Mouse (Mus musculus): ENCODE measurements around the gene Ret. TPM values are rescaled to one million over a fixed set of nuclear protein-coding genes. Genes with fewer than 3 reads are reported as not detected.

Gene Ret
- polyA plus RNA-seq, 1 experiment: 1.3 TPM

DNA sequence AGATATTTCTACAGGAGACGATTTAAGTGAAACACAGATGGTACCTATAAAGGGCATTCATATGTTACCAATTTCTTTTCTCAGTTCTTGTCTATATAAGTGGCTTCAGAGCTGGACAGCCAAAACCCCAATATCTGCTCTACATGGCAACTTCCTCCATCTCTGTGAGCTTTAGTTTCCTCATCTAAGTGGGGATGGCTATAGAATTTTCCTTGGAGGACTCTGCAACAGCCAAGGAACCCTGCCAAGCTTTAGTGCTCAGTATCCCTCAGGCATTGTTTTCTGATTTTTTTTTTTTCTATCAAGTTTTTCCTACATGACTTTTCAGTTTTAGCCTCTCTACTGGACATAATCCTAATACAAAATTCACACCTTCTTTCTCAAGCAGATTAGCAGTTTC, 63.1 kb downstream of the Ret start:
- no peak for DNase-seq
- H3K36me3 ChIP-seq (ENCODE audit: control insufficient read depth, insufficient read depth, low read length): no peaks in the 10 kb centered on the region
- H3K27ac ChIP-seq (ENCODE audit: control insufficient read depth, insufficient read depth, low read length): no peak overlapping the region
- 83% methylated on average over 1 of the region's 1 CpGs for WGBS
- H3K4me3 ChIP-seq (ENCODE audit: control insufficient read depth, insufficient read depth, low read length): no peak overlapping the region
- H3K4me1 ChIP-seq (replicated peaks; ENCODE audit: control insufficient read depth, insufficient read depth, low read length): no peaks in the 10 kb centered on the region
- no peaks in the 10 kb centered on the region for H3K27me3 ChIP-seq (ENCODE audit: control insufficient read depth, insufficient read depth, low read length)
- TF ChIP-seq CTCF (IDR thresholded peaks at IDR 0.05; ENCODE audit: borderline replicate concordance, control insufficient read depth, extremely low read depth, insufficient read depth, low read length, poor library complexity): no peak
- TF ChIP-seq POLR2A (IDR thresholded peaks at IDR 0.05; ENCODE audit: control insufficient read depth, extremely low read depth, insufficient read depth, low read length, poor library complexity): no peak

- H3K27me3 ChIP-seq (ENCODE audit: control insufficient read depth, insufficient read depth, low read length): no peaks in the 10 kb centered on the region
- no peak for TF ChIP-seq POLR2A (IDR thresholded peaks at IDR 0.05; ENCODE audit: control insufficient read depth, extremely low read depth, insufficient read depth, low read length, poor library complexity)
- TF ChIP-seq CTCF (IDR thresholded peaks at IDR 0.05; ENCODE audit: borderline replicate concordance, control insufficient read depth, extremely low read depth, insufficient read depth, low read length, poor library complexity): no peak
- H3K4me1 ChIP-seq (replicated peaks; ENCODE audit: control insufficient read depth, insufficient read depth, low read length): no peaks in the 10 kb centered on the region
- H3K4me3 ChIP-seq (ENCODE audit: control insufficient read depth, insufficient read depth, low read length): no peak overlapping the region
- DNase-seq: no peak
- 62% methylated on average over 2 of the region's 2 CpGs for WGBS
- H3K27ac ChIP-seq (ENCODE audit: control insufficient read depth, insufficient read depth, low read length): no peak overlapping the region
- H3K36me3 ChIP-seq (ENCODE audit: control insufficient read depth, insufficient read depth, low read length): no peaks in the 10 kb centered on the region
Observed at GRCm38 (mm10) chr6:118130022-118130421, 67.5 kb downstream of the Ret start.

DNA sequence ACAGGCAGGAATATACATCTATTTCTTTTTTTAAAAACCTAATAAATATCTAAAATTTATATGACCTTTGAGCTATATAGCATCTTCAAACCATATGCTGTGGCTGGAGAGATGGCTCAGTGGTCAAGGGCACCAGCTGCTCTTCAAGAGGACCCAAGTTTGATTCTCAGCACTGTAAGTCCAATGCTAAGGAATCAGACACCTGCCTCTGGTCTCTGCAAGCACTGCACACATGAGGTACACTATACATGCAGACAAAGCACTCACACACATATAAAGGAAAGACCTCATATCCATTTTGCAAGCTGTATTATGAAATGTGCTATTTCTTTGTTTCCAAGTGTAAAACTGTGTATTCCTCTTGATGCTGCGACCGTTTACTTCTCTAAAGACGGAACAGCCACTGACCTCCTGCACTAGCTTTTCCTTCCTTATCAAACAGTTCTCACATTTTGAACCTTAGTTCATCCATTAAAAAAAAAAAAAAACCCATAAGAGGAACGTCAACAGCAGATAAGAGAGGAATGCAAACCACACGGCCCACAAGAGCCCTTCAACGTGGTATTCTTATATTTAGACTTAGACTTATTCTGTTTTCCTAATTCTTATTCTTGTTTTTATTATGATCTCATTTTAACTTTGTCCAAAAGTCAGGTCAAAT, 69.6 kb downstream of the Ret start:
- no peak overlapping the region for H3K27ac ChIP-seq (ENCODE audit: control insufficient read depth, insufficient read depth, low read length)
- no peaks in the 10 kb centered on the region for H3K4me1 ChIP-seq (replicated peaks; ENCODE audit: control insufficient read depth, insufficient read depth, low read length)
- 41% methylated on average over 6 of the region's 6 CpGs for WGBS
- no peak overlapping the region for H3K4me3 ChIP-seq (ENCODE audit: control insufficient read depth, insufficient read depth, low read length)
- DNase-seq: no peak
- no peaks in the 10 kb centered on the region for H3K36me3 ChIP-seq (ENCODE audit: control insufficient read depth, insufficient read depth, low read length)
- TF ChIP-seq CTCF (IDR thresholded peaks at IDR 0.05; ENCODE audit: borderline replicate concordance, control insufficient read depth, extremely low read depth, insufficient read depth, low read length, poor library complexity) (no peak), POLR2A (IDR thresholded peaks at IDR 0.05; ENCODE audit: control insufficient read depth, extremely low read depth, insufficient read depth, low read length, poor library complexity) (no peak)
- H3K27me3 ChIP-seq (ENCODE audit: control insufficient read depth, insufficient read depth, low read length): no peaks in the 10 kb centered on the region

- WGBS: 47% methylated on average over 7 of the region's 7 CpGs
- DNase-seq: no peak
- Histone ChIP-seq H3K4me3 (ENCODE audit: control insufficient read depth, insufficient read depth, low read length) (no peak overlapping the region), H3K36me3 (ENCODE audit: control insufficient read depth, insufficient read depth, low read length) (0 out of 2 replicates have a peak, but pooled peaks cover 5% of the 10 kb centered on the region), H3K27ac (ENCODE audit: control insufficient read depth, insufficient read depth, low read length) (no peak overlapping the region), H3K27me3 (ENCODE audit: control insufficient read depth, insufficient read depth, low read length) (no peaks in the 10 kb centered on the region), H3K4me1 (replicated peaks; ENCODE audit: control insufficient read depth, insufficient read depth, low read length) (no peaks in the 10 kb centered on the region)
- no peak for TF ChIP-seq POLR2A (IDR thresholded peaks at IDR 0.05; ENCODE audit: control insufficient read depth, extremely low read depth, insufficient read depth, low read length, poor library complexity)
- TF ChIP-seq CTCF (IDR thresholded peaks at IDR 0.05; ENCODE audit: borderline replicate concordance, control insufficient read depth, extremely low read depth, insufficient read depth, low read length, poor library complexity): no peak
Observed at GRCm38 (mm10) chr6:118127198-118127597, 70.3 kb downstream of the Ret start.

- no peak overlapping the region for H3K4me3 ChIP-seq (ENCODE audit: control insufficient read depth, insufficient read depth, low read length)
- H3K36me3 ChIP-seq (ENCODE audit: control insufficient read depth, insufficient read depth, low read length): 0 out of 2 replicates have a peak, but pooled peaks cover 6% of the 10 kb centered on the region
- no peaks in the 10 kb centered on the region for H3K4me1 ChIP-seq (replicated peaks; ENCODE audit: control insufficient read depth, insufficient read depth, low read length)
- TF ChIP-seq POLR2A (IDR thresholded peaks at IDR 0.05; ENCODE audit: control insufficient read depth, extremely low read depth, insufficient read depth, low read length, poor library complexity) (no peak), CTCF (IDR thresholded peaks at IDR 0.05; ENCODE audit: borderline replicate concordance, control insufficient read depth, extremely low read depth, insufficient read depth, low read length, poor library complexity) (no peak)
- H3K27ac ChIP-seq (ENCODE audit: control insufficient read depth, insufficient read depth, low read length): no peak overlapping the region
- DNase-seq: no peak
- H3K27me3 ChIP-seq (ENCODE audit: control insufficient read depth, insufficient read depth, low read length): no peaks in the 10 kb centered on the region
Observed at GRCm38 (mm10) chr6:118126577-118126976, 70.9 kb downstream of the Ret start.

DNA sequence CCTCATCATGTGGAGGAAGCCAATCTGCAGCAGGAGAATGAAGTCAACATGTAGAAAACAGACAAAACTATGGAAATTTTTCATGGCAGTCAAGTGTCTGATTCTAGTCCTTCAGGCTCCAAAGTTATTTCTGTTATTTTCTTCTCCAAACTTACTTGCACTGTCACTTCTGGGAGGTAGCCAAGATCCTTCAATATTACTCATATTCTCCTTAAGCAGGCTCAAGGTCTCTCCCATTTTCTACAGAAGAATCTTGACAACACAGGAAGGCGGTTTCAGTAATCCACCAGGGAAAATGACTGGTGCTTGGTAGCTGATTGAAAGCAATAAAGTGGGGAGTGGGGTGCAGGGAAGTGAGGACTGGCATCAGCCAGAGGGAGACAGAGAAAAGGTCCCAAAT, 74.8 kb downstream of the Ret start:
- TF ChIP-seq POLR2A (IDR thresholded peaks at IDR 0.05; ENCODE audit: control insufficient read depth, extremely low read depth, insufficient read depth, low read length, poor library complexity): no peak
- TF ChIP-seq CTCF (IDR thresholded peaks at IDR 0.05; ENCODE audit: borderline replicate concordance, control insufficient read depth, extremely low read depth, insufficient read depth, low read length, poor library complexity): no peak
- H3K27me3 ChIP-seq (ENCODE audit: control insufficient read depth, insufficient read depth, low read length): no peaks in the 10 kb centered on the region
- no peak overlapping the region for H3K4me3 ChIP-seq (ENCODE audit: control insufficient read depth, insufficient read depth, low read length)
- 0 out of 2 replicates have a peak, but pooled peaks cover 6% of the 10 kb centered on the region for H3K36me3 ChIP-seq (ENCODE audit: control insufficient read depth, insufficient read depth, low read length)
- no peak overlapping the region for H3K27ac ChIP-seq (ENCODE audit: control insufficient read depth, insufficient read depth, low read length)
- no peaks in the 10 kb centered on the region for H3K4me1 ChIP-seq (replicated peaks; ENCODE audit: control insufficient read depth, insufficient read depth, low read length)
- 94% methylated on average over 1 of the region's 1 CpGs for WGBS
- no peak for DNase-seq

GRCm38 (mm10) chr6:118111810-118112209, 85.7 kb downstream of the Ret start:
- Histone ChIP-seq H3K36me3 (ENCODE audit: control insufficient read depth, insufficient read depth, low read length) (0 out of 2 replicates have a peak, but pooled peaks cover 4% of the 10 kb centered on the region), H3K27ac (ENCODE audit: control insufficient read depth, insufficient read depth, low read length) (no peak overlapping the region), H3K4me3 (ENCODE audit: control insufficient read depth, insufficient read depth, low read length) (no peak overlapping the region), H3K27me3 (ENCODE audit: control insufficient read depth, insufficient read depth, low read length) (no peaks in the 10 kb centered on the region), H3K4me1 (replicated peaks; ENCODE audit: control insufficient read depth, insufficient read depth, low read length) (no peaks in the 10 kb centered on the region)
- no peak for DNase-seq
- TF ChIP-seq POLR2A (IDR thresholded peaks at IDR 0.05; ENCODE audit: control insufficient read depth, extremely low read depth, insufficient read depth, low read length, poor library complexity): no peak
- TF ChIP-seq CTCF (IDR thresholded peaks at IDR 0.05; ENCODE audit: borderline replicate concordance, control insufficient read depth, extremely low read depth, insufficient read depth, low read length, poor library complexity): no peak
- WGBS: 83% methylated on average over 1 of the region's 1 CpGs
